Mouse (Mus musculus) hindlimb bud, embryonic 11.5 days (tissue): ENCODE measurements at regions not wholly inside any gene's neighbourhood (a gene's known extent, or its start where the extent isn't known, plus 50 kb on each side); places are given as distances from the start of the nearest gene placed in this dataset.

Experiments
- DNase-seq: peaks from one replicate; pipeline ENCODE4 v3.0.0-alpha.2; 2012; ENCODE audit warnings: low read depth, low spot score; ENCODE audit errors: extremely low spot score

DNA sequence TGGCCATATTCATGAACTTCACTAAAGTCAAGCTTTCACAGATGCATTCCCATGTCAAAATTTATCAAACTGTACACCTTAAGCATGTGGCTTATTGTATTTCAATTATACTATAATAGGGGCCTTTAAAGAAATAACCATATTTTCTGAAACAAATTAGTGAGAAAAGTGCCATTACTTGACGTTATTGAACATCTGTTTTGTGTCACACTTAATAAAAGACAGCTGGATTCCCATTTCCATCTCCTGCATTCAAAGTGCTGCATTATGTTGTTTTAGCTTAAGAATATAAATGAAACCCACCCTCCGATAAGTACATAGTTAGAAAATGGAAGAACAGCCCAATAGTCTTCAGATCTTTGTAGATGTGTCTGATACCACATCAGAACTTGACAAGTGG lies 150.2 kb downstream of the Usp46 start:
- peak; percentile 66 for DNase-seq

DNA sequence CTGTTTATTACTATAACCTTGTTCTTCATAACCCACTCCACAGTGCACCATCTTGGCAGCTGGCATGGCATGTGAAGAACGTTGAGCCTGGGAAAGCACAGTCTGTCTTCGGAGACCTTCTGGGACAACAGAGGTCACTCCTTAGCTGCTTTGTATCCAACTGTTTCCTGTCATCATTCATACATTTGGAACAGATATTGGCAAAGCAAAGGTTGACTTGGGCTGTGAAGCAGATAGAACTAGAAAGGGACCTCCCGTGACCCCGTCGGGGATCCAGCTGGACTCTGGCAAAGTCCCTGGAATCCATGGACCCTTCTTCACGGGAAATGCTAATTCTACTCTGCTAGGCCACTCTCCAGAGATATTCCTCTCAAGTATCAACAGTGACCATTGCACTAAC lies 148.3 kb downstream of the Usp46 start:
- DNase-seq, result no peak

DNA sequence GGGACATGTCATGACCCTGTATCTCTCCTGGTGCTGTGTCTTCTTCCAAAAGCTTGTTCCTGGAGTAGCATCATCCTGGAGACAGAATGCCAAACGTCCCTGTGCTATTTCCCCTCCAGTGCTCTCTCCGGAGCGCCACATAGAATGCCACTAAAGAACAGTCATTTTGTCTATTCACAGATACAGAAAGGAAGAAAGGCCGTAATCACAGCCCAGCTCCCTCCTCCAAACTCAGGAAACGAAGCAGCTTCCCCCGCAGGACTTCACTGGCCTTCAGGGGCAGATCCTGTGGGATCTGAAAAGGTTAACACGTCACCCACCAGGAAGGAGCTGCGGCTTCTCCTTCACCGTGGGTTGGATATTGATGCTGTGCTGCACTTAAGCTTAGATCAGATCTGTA lies 140.7 kb downstream of the Usp46 start:
- no peak for DNase-seq

DNA sequence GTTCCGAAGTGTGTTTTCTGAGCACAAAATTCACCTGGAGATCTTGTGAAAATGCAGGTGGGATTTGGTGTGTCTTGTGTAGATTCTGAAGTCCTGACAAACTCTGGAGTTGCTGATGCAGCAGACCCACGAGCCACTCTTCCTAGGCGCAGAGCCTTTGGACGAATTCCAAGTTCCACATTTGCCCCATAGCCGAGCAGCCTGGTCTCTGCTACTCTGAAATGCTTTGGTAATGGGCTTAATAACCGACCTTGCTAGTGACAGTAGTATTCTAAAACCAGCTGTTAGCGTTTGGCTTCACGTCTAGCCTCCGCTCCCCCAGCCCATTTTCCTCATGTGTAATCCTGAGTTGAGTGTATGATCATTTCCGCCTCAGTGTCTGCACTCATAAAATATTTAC lies 139.5 kb downstream of the Usp46 start:
- no peak for DNase-seq

DNA sequence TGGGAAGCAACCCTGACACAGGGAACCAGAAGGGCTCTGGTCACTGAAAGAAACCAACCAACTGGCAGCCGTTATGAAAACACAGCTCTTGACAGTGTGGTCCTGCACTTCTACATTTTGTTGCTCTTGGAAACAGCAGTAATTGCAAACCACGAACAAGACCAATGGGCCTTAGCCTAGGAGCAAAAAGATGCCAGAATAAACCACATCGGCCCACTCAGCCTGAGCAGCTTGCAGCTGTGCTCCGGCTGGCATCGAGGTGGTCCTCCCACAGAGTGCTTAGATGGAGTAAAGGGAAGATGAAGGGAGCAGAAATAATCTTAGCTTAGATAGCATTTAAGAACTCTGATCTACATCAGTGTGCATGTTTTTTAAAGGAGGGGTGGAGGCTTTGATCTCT lies 138.0 kb downstream of the Usp46 start:
- no peak for DNase-seq

DNA sequence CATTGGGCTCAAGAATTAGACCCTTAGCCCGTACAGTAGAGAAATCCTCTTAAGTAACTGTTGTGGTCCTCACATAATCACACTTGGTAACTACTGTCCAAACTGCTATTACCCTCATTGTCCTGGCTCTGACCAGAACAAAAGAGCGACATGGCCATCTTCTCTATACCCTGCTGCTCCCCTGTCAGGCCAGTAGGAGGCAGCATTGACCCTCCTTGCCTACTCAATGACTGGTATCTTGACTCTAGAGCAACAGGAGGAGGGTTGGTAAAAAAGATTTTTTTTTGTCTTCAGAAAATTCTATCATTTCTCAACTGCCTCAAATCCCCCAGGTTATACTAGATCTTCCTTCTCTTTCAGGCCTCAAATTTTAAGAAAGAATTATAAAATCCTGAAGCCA lies 130.4 kb downstream of the Usp46 start:
- no peak for DNase-seq

DNA sequence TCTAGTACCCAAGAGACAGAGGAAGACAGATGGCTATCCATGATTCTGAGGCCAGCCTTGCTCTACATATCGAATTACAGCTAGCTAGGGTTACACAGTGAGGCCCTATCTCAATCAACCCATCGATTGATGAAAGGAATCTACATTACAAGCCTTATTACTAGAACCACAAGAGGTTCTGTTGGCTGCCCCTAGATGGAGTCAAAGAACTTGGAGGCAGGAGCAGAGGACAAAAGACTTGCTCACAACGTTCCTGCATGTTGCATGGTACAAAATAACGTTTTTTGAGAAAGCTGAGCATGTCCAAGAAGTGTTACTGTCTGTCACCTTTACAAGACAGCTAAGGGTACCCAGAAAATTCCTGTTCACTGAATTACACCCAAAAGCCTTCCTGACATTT lies 129.8 kb downstream of the Usp46 start:
- DNase-seq, result no peak

DNA sequence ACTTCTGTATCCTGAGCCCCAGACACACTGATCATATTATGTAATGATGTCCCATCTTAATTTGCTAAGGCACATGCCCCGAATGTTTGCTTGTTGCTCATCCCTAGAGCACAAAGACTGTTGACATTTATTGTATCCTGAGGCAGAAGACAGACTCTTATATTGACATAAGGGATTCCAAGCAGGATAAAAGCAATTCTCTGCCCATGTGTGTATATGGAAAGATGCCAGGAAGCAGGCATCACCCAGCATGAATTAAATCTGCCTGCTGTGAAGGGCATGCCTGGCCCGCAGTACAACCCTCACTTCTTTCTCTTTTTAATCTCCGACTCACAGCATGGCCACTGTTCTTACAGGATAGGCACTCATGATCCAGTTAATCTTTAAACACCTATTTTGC lies 125.3 kb downstream of the Usp46 start:
- no peak for DNase-seq

DNA sequence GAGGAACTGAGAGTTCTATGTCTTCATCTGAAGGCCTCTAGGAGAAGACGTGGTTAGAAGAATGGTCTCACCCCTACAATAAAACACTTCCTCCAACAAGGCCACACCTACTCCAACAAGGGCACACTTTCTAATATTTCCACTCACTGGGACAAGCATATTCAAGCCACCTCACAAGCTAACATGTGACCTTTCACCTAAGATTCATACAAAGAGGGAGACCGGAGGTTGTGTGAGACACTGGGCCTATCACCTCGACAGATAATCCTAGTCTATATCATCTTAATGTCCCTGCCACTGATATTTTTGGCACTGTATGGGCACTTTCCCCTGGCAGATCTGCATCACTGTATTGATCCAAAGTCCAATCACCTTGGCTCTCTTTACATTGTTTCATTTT lies 122.6 kb downstream of the Usp46 start:
- no peak for DNase-seq

DNA sequence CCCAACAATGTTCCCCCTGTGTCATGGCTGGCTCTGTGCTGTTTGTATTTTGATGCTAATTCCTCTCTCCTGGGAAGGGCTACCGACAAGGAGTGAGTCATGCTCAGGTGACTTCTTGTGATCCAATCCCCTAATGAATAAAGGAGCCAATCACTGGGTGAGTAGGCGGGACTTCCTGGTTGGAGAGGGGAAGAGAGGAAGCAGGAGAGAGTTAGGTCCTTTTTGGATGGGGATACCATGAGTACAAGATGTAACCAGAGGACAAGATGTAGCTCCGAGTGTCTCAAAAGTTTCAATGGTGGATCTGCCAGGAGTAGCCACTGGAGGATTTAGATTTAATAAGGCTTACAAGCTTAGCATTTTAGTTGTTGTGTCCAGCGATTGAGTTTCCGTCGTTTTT lies 122.1 kb downstream of the Usp46 start:
- DNase-seq, result no peak

DNA sequence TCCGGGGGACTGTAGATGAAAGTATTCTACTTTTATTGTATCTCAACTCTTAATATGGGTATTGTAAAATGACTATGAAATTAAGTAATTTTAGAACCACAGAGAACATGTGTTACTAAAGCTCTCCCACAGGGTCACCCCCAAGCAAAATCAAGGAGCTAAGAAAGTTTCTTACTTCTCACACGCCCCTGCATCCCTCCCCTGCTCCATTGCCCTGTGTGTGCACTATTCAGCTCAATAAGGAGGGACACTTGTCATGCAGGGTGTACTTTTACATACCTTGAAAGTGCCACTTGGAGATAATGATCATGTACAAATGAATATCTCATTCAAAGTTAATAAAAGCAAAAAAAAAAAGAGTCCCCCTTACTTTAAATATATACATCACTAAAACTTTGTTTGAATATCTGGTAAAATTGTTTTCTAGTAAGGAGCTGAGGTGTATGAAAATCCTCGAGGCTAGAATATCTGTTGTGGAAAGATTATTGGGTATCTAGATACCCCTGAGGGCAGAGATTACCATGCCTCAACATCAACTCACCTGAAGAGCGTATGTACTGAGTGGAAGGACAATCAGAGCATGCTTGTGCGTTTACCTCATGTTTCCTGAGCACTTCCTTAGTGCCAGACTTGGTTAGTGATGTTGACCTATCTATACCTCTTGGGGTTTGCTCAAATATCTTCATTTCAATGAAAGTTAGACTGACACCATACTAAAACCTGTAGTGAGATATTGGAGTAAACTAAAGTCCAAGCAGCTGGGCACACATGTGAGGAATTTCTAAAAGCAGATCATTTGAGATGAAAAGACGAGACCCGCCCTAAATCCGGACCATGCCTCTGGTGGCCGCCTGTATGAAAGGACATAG lies 120.0 kb downstream of the Usp46 start:
- DNase-seq, result no peak
